Mouse (Mus musculus) hindbrain, embryonic 13.5 days (tissue): ENCODE results near the gene Tmem100. TPM values are rescaled to one million over a fixed set of nuclear protein-coding genes. Genes with fewer than 3 reads are reported as not detected.

Source experiments
- ATAC-seq: fragments of 200-750 bp; cut with Nextera tagmentation; 2 replicates; pipeline ENCODE4 v1.8.0; 2017; ENCODE audit warnings: moderate TSS enrichment; ENCODE audit not compliant: low FRiP score
- H3K27ac ChIP-seq: fragments of 300-500 bp; sonication (generic); 2 replicates; pipeline ENCODE4 v1.5.1; 2015; ENCODE audit warnings: inconsistent platforms, mild to moderate bottlenecking, moderate library complexity
- H3K27me3 ChIP-seq: fragments of 300-500 bp; sonication (generic); 2 replicates; pipeline ENCODE4 v1.6.1; 2015; ENCODE audit warnings: mild to moderate bottlenecking, inconsistent platforms
- H3K36me3 ChIP-seq: fragments of 300-500 bp; sonication (generic); 2 replicates; pipeline ENCODE4 v1.6.1; 2015; ENCODE audit warnings: mild to moderate bottlenecking, inconsistent platforms
- H3K4me1 ChIP-seq: fragments of 300-500 bp; sonication (generic); replicated peaks from 2 replicates; pipeline ENCODE4 v1.6.1; 2015; ENCODE audit warnings: inconsistent platforms
- H3K4me2 ChIP-seq: fragments of 300-500 bp; sonication (generic); 2 replicates; pipeline ENCODE4 v1.6.1; 2015; ENCODE audit warnings: inconsistent platforms, mild to moderate bottlenecking, moderate library complexity
- H3K4me3 ChIP-seq: fragments of 300-500 bp; sonication (generic); 2 replicates; pipeline ENCODE4 v1.5.1; 2015; ENCODE audit warnings: mild to moderate bottlenecking, inconsistent platforms
- H3K9ac ChIP-seq: fragments of 300-500 bp; sonication (generic); 2 replicates; pipeline ENCODE4 v1.6.1; 2015; ENCODE audit warnings: mild to moderate bottlenecking, inconsistent platforms
- H3K9me3 ChIP-seq: fragments of 300-500 bp; sonication (generic); 2 replicates; pipeline ENCODE4 v1.6.1; 2016; ENCODE audit warnings: inconsistent platforms
- WGBS: fragments of 180-500 bp; shearing (Covaris S2); methylation state at CpG from one replicate; pipeline ENCODE4 v1.1.7; 2015; 5-methylcytosine and 5-hydroxymethylcytosine counted together
- polyA plus RNA-seq: library from polyadenylated mRNA; unstranded; fragments of >200 nt; fragmentation: Nextera tagmentation; extraction: Ambion mirVana; gene quantifications from 2 replicates; pipeline ENCODE4 v1.2.1, GENCODE M21; 2015

Gene Tmem100
- polyA plus RNA-seq, 1 experiment from 2014 or later: 13.8 TPM

- no peak overlapping the region for H3K4me3 ChIP-seq
- no peaks in the 10 kb centered on the region for H3K4me1 ChIP-seq
- H3K27me3 ChIP-seq: no peaks in the 10 kb centered on the region
- H3K36me3 ChIP-seq: no peaks in the 10 kb centered on the region
- no peak overlapping the region for H3K4me2 ChIP-seq
- H3K27ac ChIP-seq: no peak overlapping the region
- 82% methylated on average over 5 of the region's 5 CpGs for WGBS
- H3K9me3 ChIP-seq: no peaks in the 10 kb centered on the region
- H3K9ac ChIP-seq: no peak overlapping the region
- no peak for ATAC-seq
Measured at GRCm38 (mm10) chr11:90073201-90073600, 43.1 kb downstream of the Tmem100 start.

GRCm38 (mm10) chr11:90076666-90077065 is 46.5 kb downstream of the Tmem100 start:
- no peak for ATAC-seq
- no peaks in the 10 kb centered on the region for H3K4me1 ChIP-seq
- H3K4me2 ChIP-seq: no peak overlapping the region
- no peak overlapping the region for H3K9ac ChIP-seq
- no peaks in the 10 kb centered on the region for H3K36me3 ChIP-seq
- no peaks in the 10 kb centered on the region for H3K9me3 ChIP-seq
- no peak overlapping the region for H3K27ac ChIP-seq
- WGBS: 88% methylated on average over 3 of the region's 3 CpGs
- H3K27me3 ChIP-seq: no peaks in the 10 kb centered on the region
- no peak overlapping the region for H3K4me3 ChIP-seq

GRCm38 (mm10) chr11:90080678-90081267 is 50.6 kb downstream of the Tmem100 start:
- Histone ChIP-seq H3K27ac (no peak overlapping the region), H3K9ac (no peak overlapping the region), H3K27me3 (no peaks in the 10 kb centered on the region), H3K4me3 (no peak overlapping the region), H3K36me3 (no peaks in the 10 kb centered on the region), H3K9me3 (no peaks in the 10 kb centered on the region), H3K4me2 (no peak overlapping the region), H3K4me1 (0 out of 2 replicates have a peak, but pooled peaks cover 2% of the 10 kb centered on the region)
- no peak for ATAC-seq
- WGBS: 90% methylated on average over 3 of the region's 3 CpGs

GRCm38 (mm10) chr11:90081820-90082596 is 51.9 kb downstream of the Tmem100 start:
- Histone ChIP-seq H3K36me3 (no peaks in the 10 kb centered on the region), H3K27ac (no peak overlapping the region), H3K27me3 (no peaks in the 10 kb centered on the region), H3K4me3 (no peak overlapping the region), H3K4me2 (no peak overlapping the region), H3K9me3 (no peaks in the 10 kb centered on the region), H3K4me1 (0 out of 2 replicates have a peak, but pooled peaks cover 2% of the 10 kb centered on the region), H3K9ac (no peak overlapping the region)
- ATAC-seq: no peak
- 86% methylated on average over 10 of the region's 10 CpGs for WGBS

GRCm38 (mm10) chr11:90083042-90083441 is 52.9 kb downstream of the Tmem100 start:
- H3K9me3 ChIP-seq: no peaks in the 10 kb centered on the region
- no peak for ATAC-seq
- no peaks in the 10 kb centered on the region for H3K27me3 ChIP-seq
- H3K36me3 ChIP-seq: no peaks in the 10 kb centered on the region
- no peak overlapping the region for H3K9ac ChIP-seq
- no peak overlapping the region for H3K4me3 ChIP-seq
- H3K4me1 ChIP-seq: 0 out of 2 replicates have a peak, but pooled peaks cover 2% of the 10 kb centered on the region
- H3K4me2 ChIP-seq: no peak overlapping the region
- no peak overlapping the region for H3K27ac ChIP-seq
- WGBS: 66% methylated on average over 3 of the region's 3 CpGs

GRCm38 (mm10) chr11:90084166-90084565 is 54.0 kb downstream of the Tmem100 start:
- no peaks in the 10 kb centered on the region for H3K9me3 ChIP-seq
- no peak overlapping the region for H3K9ac ChIP-seq
- no peaks in the 10 kb centered on the region for H3K36me3 ChIP-seq
- no peak for ATAC-seq
- H3K4me3 ChIP-seq: no peak overlapping the region
- 0 out of 2 replicates have a peak, but pooled peaks cover 2% of the 10 kb centered on the region for H3K4me1 ChIP-seq
- H3K27ac ChIP-seq: no peak overlapping the region
- WGBS: 52% methylated on average over 5 of the region's 5 CpGs
- no peaks in the 10 kb centered on the region for H3K27me3 ChIP-seq
- H3K4me2 ChIP-seq: no peak overlapping the region

Other genes with a start within 250 kb of the Tmem100 start
- gene Pctp, start 27.5 kb upstream of the Tmem100 start, polyA plus RNA-seq: 1.9 and 2.3 TPM in 2 replicates
- gene Gm45716, start 157.3 kb downstream of the Tmem100 start, polyA plus RNA-seq: 28.4 and 29.3 TPM in 2 replicates
- gene Mmd, start 219.1 kb downstream of the Tmem100 start, polyA plus RNA-seq: 105 and 114 TPM in 2 replicates